Mouse (Mus musculus) spleen, adult 2 months (tissue): ENCODE data around the gene Sh2d1a. TPM values are rescaled to one million over a fixed set of nuclear protein-coding genes. Genes with fewer than 3 reads are reported as not detected.

ENCODE experiments used
- DNase-seq, 2 experiments: peaks; one replicate each; pipeline versions ENCODE4 v3.0.0 to v3.0.0-alpha.2; 2012 to 2021; ENCODE audit warnings: low spot score in 2 of 2, low read depth in 1 of 2
- H3K27ac ChIP-seq: fragments of 200-500 bp; 2 replicates; pipeline ENCODE4 v1.5.1; 2012; ENCODE audit warnings: low read length, inconsistent platforms; ENCODE audit not compliant: insufficient read depth
- H3K27me3 ChIP-seq: fragments of 200-500 bp; 2 replicates; pipeline ENCODE4 v1.6.1; 2012; ENCODE audit warnings: mild to moderate bottlenecking, moderate library complexity, low read length, inconsistent platforms; ENCODE audit not compliant: control insufficient read depth, insufficient read depth
- H3K36me3 ChIP-seq: fragments of 200-500 bp; 2 replicates; pipeline ENCODE4 v1.6.1; 2012; ENCODE audit warnings: mild to moderate bottlenecking, low read length, inconsistent platforms; ENCODE audit not compliant: control insufficient read depth, insufficient read depth
- H3K4me1 ChIP-seq: fragments of 200-500 bp; 2 replicates; pipeline ENCODE4 v1.6.1; 2011; ENCODE audit warnings: inconsistent platforms; ENCODE audit not compliant: control insufficient read depth, insufficient read depth, insufficient read length
- H3K4me3 ChIP-seq: fragments of 200-500 bp; 2 replicates; pipeline ENCODE4 v1.5.1; 2011; ENCODE audit warnings: mild to moderate bottlenecking, inconsistent platforms; ENCODE audit not compliant: insufficient read depth, insufficient read length; ENCODE audit errors: extremely low read depth
- CTCF ChIP-seq: fragments of 200-500 bp; IDR thresholded peaks from 2 replicates; pipeline ENCODE4 v1.5.1; 2011; ENCODE audit warnings: mild to moderate bottlenecking, inconsistent platforms; ENCODE audit not compliant: insufficient read depth, insufficient read length, insufficient replicate concordance; ENCODE audit errors: extremely low read depth
- POLR2A ChIP-seq: fragments of 200-500 bp; IDR thresholded peaks from 2 replicates; pipeline ENCODE4 v1.6.1; 2011; ENCODE audit warnings: low read depth, low read length, inconsistent platforms
- WGBS: fragments of 180-500 bp; shearing (Covaris S2); methylation state at CpG from one replicate; pipeline ENCODE4 v1.1.7; 2018; 5-methylcytosine and 5-hydroxymethylcytosine counted together
- polyA plus RNA-seq: library from polyadenylated mRNA; depleted of rRNA; stranded (reverse); fragments of >200 nt; gene quantifications from 2 replicates; pipeline ENCODE4 v1.2.3, GENCODE M21; 2012; rRNA removed

Sh2d1a gene
- 3.4 and 3.7 TPM in 2 replicates for polyA plus RNA-seq

GRCm38 (mm10) chrX:42502291-42503043 lies at the start of gene Sh2d1a:
Gene Sh2d1a (plus strand): TSS chrX:42502453.
- 78% methylated on average over 13 of the region's 13 CpGs for WGBS
- no peak for DNase-seq
- Histone ChIP-seq H3K27ac (peak within 1 kb of the TSS; percentile 85), H3K4me3 (peak within 1 kb of the TSS; percentile 54), H3K36me3 (no peaks in the 10 kb centered on the region), H3K27me3 (no peaks in the 10 kb centered on the region), H3K4me1 (no peaks in the 10 kb centered on the region; the same call in 1 of the 2 replicates)
- TF ChIP-seq POLR2A (no peak), CTCF (no peak)

- WGBS, result 66% methylated on average over 1 of the region's 1 CpGs
- TF ChIP-seq CTCF (no peak), POLR2A (no peak)
These were observed 49.3 kb upstream of the Sh2d1a start for GRCm38 (mm10) chrX:42453001-42453400.

GRCm38 (mm10) chrX:42454533-42454932 lies 47.7 kb upstream of the Sh2d1a start:
- no peak for DNase-seq
- H3K27ac ChIP-seq, result no peak overlapping the region

More at GRCm38 (mm10) chrX:42453001-42453400, 49.3 kb upstream of the Sh2d1a start:
- DNase-seq, result no peak
- Histone ChIP-seq H3K4me1 (no peaks in the 10 kb centered on the region), H3K36me3 (no peaks in the 10 kb centered on the region), H3K27ac (no peak overlapping the region), H3K4me3 (no peak overlapping the region), H3K27me3 (no peaks in the 10 kb centered on the region)

DNA sequence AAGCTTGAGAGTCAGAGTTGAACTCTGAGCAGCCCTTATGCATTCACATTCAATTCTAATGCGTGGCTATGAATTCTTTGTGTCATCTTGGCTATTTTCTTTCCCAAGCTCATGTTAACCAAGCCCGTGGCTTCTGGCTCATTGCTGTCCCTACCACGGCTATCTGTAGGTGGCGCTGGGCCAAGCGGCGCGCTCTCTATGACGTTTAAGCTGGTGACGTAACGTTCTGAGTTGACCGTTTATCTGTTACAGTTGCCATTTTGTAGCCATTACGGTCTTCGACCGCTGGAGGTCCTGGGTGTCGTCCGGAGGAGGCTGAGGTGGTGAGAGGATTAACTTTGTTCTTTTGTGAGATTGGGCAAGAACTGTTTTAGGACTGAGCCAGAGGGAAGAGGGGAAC lies 12.8 kb upstream of the Sh2d1a start, which contains the start of gene Tex13c2:
Gene Tex13c2 (plus strand): TSS at position 246 of the 400 bp plus-strand sequence.
- no peak for DNase-seq
- H3K4me1 ChIP-seq, result no peaks in the 10 kb centered on the region
- TF ChIP-seq POLR2A (no peak), CTCF (no peak)
- no peaks in the 10 kb centered on the region for H3K27me3 ChIP-seq
- H3K4me3 ChIP-seq, result no peak within 1 kb of the TSS
- 92% methylated on average over 16 of the region's 16 CpGs for WGBS
- H3K27ac ChIP-seq, result no peak within 1 kb of the TSS
- no peaks in the 10 kb centered on the region for H3K36me3 ChIP-seq

More at GRCm38 (mm10) chrX:42454533-42454932, 47.7 kb upstream of the Sh2d1a start:
- no peaks in the 10 kb centered on the region for H3K36me3 ChIP-seq
- no peaks in the 10 kb centered on the region for H3K4me1 ChIP-seq
- no peaks in the 10 kb centered on the region for H3K27me3 ChIP-seq
- no peak overlapping the region for H3K4me3 ChIP-seq
- no peak for TF ChIP-seq CTCF
- no peak for TF ChIP-seq POLR2A
- WGBS, result 61% methylated on average over 7 of the region's 7 CpGs

DNA sequence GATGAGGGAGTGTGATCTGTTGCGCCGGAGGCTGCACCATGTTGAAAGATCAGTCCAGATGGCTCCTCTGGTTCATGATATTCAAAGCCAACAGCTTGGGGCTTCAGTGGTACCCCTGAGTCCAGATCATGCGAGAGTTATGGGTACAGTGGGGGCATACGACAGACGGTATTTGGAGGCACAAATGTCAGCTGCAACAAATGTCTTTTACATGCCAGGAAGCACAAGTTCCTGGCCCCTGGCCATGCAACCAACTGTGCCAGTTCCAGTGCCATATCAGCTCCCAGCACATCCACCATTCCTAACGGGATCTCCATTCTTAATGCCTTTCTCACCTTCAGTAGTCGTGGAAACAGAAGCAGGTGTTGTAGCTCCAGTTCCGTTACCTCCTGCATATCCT lies 11.9 kb upstream of the Sh2d1a start:
- Histone ChIP-seq H3K36me3 (no peaks in the 10 kb centered on the region), H3K4me3 (no peak overlapping the region), H3K27ac (no peak overlapping the region), H3K4me1 (no peaks in the 10 kb centered on the region), H3K27me3 (no peaks in the 10 kb centered on the region)
- WGBS, result 92% methylated on average over 8 of the region's 8 CpGs
- no peak for DNase-seq
- TF ChIP-seq POLR2A (no peak), CTCF (no peak)

- DNase-seq, result no peak
- TF ChIP-seq POLR2A (no peak), CTCF (no peak)
- H3K4me1 ChIP-seq, result no peaks in the 10 kb centered on the region; the same call in 1 of the 2 replicates
- H3K27ac ChIP-seq, result no peak overlapping the region
- no peak overlapping the region for H3K4me3 ChIP-seq
- no peaks in the 10 kb centered on the region for H3K27me3 ChIP-seq
- H3K36me3 ChIP-seq, result no peaks in the 10 kb centered on the region
These were observed 1.7 kb upstream of the Sh2d1a start for GRCm38 (mm10) chrX:42500538-42500937.

DNA sequence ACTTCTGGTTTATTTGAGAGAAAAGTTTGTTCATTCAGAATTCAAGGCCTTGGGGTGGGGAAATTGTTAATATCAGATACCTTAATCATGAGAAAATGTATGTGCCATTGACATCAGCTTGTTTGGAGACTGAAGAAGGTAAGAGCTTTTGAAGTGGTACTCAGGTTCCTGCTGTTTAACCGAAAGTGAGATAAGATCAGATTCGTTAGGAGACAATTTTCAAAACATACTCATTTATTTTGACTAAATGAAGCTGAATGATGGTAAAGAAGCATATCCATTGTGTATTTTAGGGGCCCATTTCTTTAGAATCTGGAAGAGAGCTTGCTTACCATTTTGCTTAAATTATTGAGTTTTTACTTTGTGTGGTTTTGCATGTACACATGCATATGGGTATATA lies 8.9 kb downstream of the Sh2d1a start:
- H3K27me3 ChIP-seq, result no peaks in the 10 kb centered on the region
- no peak overlapping the region for H3K4me3 ChIP-seq
- H3K27ac ChIP-seq, result no peak overlapping the region
- H3K36me3 ChIP-seq, result no peaks in the 10 kb centered on the region
- TF ChIP-seq CTCF, result no peak
- TF ChIP-seq POLR2A, result no peak
- WGBS, result 67% methylated on average over 2 of the region's 2 CpGs
- H3K4me1 ChIP-seq, result no peaks in the 10 kb centered on the region
- no peak for DNase-seq
